Mouse (Mus musculus) hindlimb bud, embryonic 11.5 days (tissue): ENCODE data around the gene Tmem119.

ENCODE experiments used
- DNase-seq: peaks from one replicate; pipeline ENCODE4 v3.0.0-alpha.2; 2012; ENCODE audit warnings: low read depth, low spot score; ENCODE audit errors: extremely low spot score

Gene Tmem119

GRCm38 (mm10) chr5:113800280-113800679 lies at the start of gene Tmem119:
Gene Tmem119 (minus strand): TSS chr5:113800516.
- DNase-seq: peak; percentile 54

- DNase-seq: no peak
These were observed 47.3 kb upstream of the Tmem119 start for GRCm38 (mm10) chr5:113847636-113848035.

DNA sequence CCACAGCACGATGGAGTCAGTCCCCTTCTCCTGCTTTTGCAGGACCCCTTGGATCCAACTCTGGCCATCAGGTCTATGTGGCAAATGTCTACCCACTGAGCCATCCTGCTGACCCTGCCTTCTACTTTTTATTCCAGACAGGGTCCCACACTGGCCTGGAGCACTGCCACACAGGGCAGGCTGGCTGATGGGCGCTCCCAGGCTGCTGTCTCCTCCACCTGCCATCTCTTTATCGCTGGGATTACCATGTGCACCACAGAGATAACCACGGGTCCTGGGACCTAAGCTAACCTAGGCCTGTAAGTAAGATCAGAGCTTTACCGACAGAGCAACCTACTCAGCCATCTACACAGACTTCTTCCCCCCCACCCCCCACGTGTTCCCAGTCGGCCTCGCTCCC lies 46.3 kb upstream of the Tmem119 start:
- no peak for DNase-seq

- no peak for DNase-seq
These were observed 45.3 kb upstream of the Tmem119 start for GRCm38 (mm10) chr5:113845627-113846026.

GRCm38 (mm10) chr5:113844721-113845120 lies 44.4 kb upstream of the Tmem119 start:
- DNase-seq: peak; percentile 37

- no peak for DNase-seq
These were observed 43.8 kb upstream of the Tmem119 start for GRCm38 (mm10) chr5:113844106-113844505.

DNA sequence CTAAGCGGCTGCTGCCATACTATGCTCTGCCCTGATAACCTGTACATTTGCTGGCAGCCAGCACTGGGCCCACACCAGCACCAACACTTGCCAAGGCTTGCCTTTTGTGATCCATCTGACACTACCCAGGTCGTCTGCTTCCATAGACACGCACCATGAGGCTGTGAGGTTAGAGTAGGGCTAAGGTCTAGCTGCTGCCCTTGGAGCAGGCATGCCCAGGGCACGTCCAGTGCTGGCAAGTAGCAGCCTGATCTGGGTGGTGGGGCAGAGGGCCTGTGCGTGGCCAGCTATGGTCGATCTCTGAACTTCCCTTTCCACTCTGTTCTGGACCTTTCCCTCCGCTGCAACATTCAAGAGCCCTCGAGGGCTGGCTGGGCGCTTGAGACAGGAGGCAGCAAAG lies 42.6 kb upstream of the Tmem119 start:
- DNase-seq: no peak

GRCm38 (mm10) chr5:113842244-113842643 lies 41.9 kb upstream of the Tmem119 start:
- DNase-seq: no peak

GRCm38 (mm10) chr5:113841243-113842225 lies 41.2 kb upstream of the Tmem119 start:
- no peak for DNase-seq

GRCm38 (mm10) chr5:113840443-113840842 lies 40.1 kb upstream of the Tmem119 start:
- DNase-seq: no peak

- no peak for DNase-seq
These were observed 36.6 kb upstream of the Tmem119 start for GRCm38 (mm10) chr5:113836961-113837360.

DNA sequence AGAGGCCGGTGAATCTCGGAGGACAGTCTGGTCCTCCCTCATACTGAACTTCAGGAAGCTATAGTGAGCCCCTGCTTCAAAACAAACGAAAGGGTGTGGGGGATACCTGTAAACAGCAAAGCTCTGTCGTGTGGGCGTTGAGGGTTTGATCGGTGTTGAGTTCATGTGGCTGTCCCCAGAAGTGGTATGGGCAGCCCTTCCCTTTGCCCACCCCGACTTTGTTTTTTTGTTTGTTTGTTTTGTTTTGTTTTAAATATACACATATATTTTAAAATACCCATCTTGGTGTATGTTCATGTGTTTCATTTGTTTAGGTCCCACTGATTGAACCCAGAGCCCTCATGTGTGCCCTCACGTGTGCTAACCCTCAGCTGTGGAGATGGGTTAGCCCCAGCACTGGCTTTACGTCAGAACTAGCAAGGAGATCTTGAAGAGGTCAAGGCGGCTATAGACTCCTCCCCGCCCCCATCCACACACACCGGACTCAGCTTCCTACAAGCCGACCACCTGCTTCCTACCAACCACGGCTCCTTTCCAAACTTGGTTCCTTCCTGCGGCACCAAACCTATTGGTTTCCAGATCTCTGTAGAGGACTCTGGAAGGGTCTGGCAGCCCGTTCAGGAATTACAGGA lies 33.1 kb upstream of the Tmem119 start:
- DNase-seq: no peak

DNA sequence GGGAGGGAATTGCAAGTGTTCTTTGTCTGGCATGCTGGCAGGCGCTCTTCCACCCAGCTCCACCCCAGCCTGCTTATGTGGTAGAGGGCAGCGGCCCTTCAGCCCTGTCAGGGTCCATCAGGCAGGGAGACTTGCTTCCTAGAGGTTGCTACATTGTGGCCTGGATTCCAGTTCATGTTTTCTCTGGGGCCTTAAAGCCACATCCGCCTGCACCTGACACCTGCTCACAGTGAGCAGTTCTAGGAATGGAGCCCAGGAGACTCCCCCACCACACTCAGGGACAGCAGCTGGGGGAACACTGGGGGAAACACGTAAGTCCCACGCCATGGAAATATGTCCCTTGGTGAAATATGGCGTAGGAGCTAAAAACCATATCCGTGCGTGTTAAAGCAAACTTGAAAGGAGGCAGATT lies 32.2 kb upstream of the Tmem119 start, which contains the start of gene Selplg:
Selplg (minus strand) TSS at position 155 of the 412 bp plus-strand sequence.
- DNase-seq: no peak

DNA sequence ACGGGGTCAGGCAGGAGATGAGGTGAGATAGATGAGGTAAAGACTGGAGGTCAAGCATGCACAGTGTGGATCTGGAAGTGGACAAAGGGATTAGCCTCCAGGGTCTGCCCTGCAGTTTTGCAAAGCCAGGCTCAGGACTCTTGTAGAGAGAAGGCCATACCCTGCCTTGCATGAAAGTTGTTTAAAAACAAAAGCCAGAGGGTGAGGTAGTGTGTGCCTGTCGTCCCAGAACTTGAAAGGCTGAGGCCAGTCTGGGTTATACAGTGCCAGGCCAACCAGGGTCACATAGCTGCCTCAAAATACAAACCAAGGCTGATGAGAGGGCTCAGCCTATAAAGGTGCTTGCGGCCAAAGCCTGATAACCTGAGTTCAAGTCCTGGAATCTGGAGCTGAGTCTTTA lies 31.4 kb upstream of the Tmem119 start:
- no peak for DNase-seq

- no peak for DNase-seq
These were observed 30.5 kb upstream of the Tmem119 start for GRCm38 (mm10) chr5:113830796-113831195.

- DNase-seq: no peak
These were observed 30.0 kb upstream of the Tmem119 start for GRCm38 (mm10) chr5:113830292-113830643.

- no peak for DNase-seq
These were observed 29.4 kb upstream of the Tmem119 start for GRCm38 (mm10) chr5:113829566-113830291.

DNA sequence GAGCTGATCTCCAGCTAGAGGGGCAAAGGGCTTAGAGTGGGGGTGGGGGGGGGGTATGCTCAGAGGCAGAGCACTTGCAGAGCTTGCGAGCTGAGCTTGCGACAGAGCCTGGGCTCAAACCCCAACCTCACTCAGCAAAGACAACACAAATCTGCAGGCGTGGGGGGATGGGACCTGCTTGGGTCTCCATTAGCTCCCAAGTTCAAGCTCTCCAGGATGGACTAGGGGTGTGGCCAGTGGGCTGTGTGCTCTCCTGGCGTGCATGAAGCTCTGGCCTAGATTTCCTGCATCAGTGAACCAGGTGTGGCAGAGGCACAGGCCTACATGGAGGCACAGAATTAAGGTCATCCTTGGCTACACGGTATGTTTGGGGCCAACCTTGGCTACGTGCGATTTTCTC lies 28.2 kb upstream of the Tmem119 start:
- no peak for DNase-seq

- no peak for DNase-seq
These were observed 27.7 kb upstream of the Tmem119 start for GRCm38 (mm10) chr5:113827991-113828411.

DNA sequence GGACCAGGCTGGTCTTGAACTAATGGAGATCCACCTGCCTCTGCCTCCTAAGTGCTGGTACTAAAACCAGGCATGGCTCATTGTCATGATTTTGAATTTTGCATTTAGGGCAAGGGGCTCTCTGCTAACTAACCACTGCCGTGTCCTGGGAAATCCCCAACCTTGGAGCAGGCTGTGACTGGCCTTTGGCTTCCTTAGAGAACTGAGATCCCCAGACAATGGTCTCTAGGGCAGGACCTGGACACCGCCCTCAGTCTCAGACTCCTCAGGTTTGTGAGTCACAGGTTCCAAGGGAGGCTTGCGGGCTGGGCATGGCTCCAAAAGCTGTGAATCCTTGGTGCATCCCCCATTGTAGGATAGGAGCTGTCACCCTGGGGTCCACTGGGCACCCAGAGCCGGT lies 26.3 kb upstream of the Tmem119 start:
- no peak for DNase-seq

DNA sequence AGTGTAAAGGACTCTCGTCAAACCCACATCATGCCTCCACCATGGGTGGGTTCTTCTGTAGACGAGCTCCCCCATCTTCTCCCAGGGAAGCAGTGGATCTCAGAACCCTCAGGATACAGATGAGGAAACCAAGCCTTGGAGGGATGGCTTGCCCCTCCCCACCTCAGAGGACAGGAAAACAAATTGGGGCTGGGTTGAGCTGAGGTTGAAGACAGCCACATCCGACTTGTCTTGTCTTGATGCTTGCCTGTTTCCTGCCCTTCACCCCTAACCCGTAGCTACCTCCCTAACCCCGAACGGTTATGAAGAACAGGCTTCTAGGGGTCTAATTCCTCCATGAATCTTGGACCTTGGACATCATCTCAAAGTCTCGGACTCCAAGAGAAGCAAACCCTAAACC lies 25.2 kb upstream of the Tmem119 start:
- DNase-seq: no peak
